Mouse (Mus musculus) limb, embryonic 13.5 days (tissue): ENCODE measurements around the gene Reln. TPM values are rescaled to one million over a fixed set of nuclear protein-coding genes. Genes with fewer than 3 reads are reported as not detected.

Source experiments
- ATAC-seq: fragments of 200-750 bp; cut with Nextera tagmentation; 2 replicates; pipeline ENCODE4 v1.8.0; 2017; ENCODE audit warnings: low read depth, moderate number of reproducible peaks, moderate TSS enrichment; ENCODE audit not compliant: low FRiP score
- H3K27ac ChIP-seq: fragments of 300-500 bp; sonication (generic); 2 replicates; pipeline ENCODE4 v1.5.1; 2015; ENCODE audit warnings: inconsistent platforms, mild to moderate bottlenecking, moderate library complexity
- H3K27me3 ChIP-seq: fragments of 300-500 bp; sonication (generic); 2 replicates; pipeline ENCODE4 v1.6.1; 2015; ENCODE audit warnings: mild to moderate bottlenecking, inconsistent platforms
- H3K36me3 ChIP-seq: fragments of 300-500 bp; sonication (generic); 2 replicates; pipeline ENCODE4 v1.6.1; 2015; ENCODE audit warnings: inconsistent platforms, mild to moderate bottlenecking, moderate library complexity
- H3K4me1 ChIP-seq: fragments of 300-500 bp; sonication (generic); 2 replicates; pipeline ENCODE4 v1.6.1; 2015; ENCODE audit warnings: inconsistent platforms
- H3K4me2 ChIP-seq: fragments of 300-500 bp; sonication (generic); replicated peaks from 2 replicates; pipeline ENCODE4 v1.6.1; 2015; ENCODE audit warnings: inconsistent platforms, mild to moderate bottlenecking, moderate library complexity
- H3K4me3 ChIP-seq: fragments of 300-500 bp; sonication (generic); 2 replicates; pipeline ENCODE4 v1.5.1; 2015; ENCODE audit warnings: moderate library complexity, mild to moderate bottlenecking, inconsistent platforms
- H3K9ac ChIP-seq: fragments of 300-500 bp; sonication (generic); 2 replicates; pipeline ENCODE4 v1.6.1; 2015; ENCODE audit warnings: mild to moderate bottlenecking, inconsistent platforms
- H3K9me3 ChIP-seq: fragments of 300-500 bp; sonication (generic); 2 replicates; pipeline ENCODE4 v1.6.1; 2016; ENCODE audit warnings: inconsistent platforms
- WGBS: fragments of 180-500 bp; shearing (Covaris S2); methylation state at CpG from one replicate; pipeline ENCODE4 v1.1.7; 2015; 5-methylcytosine and 5-hydroxymethylcytosine counted together
- polyA plus RNA-seq: library from polyadenylated mRNA; unstranded; fragments of >200 nt; fragmentation: Nextera tagmentation; extraction: Ambion mirVana; gene quantifications from 2 replicates; pipeline ENCODE4 v1.2.1, GENCODE M21; 2015

The Reln gene
- polyA plus RNA-seq, 1 experiment from 2014 or later, result 2.3 TPM

GRCm38 (mm10) chr5:22303709-22304108, 40.8 kb downstream of the Reln start:
- no peak overlapping the region for H3K9ac ChIP-seq
- H3K4me1 ChIP-seq, result peaks cover 5% of the 10 kb centered on the region; the same call in 1 of the 2 replicates
- H3K27me3 ChIP-seq, result no peaks in the 10 kb centered on the region
- H3K9me3 ChIP-seq, result no peaks in the 10 kb centered on the region
- H3K36me3 ChIP-seq, result no peaks in the 10 kb centered on the region
- no peak overlapping the region for H3K27ac ChIP-seq
- H3K4me2 ChIP-seq, result no peak overlapping the region
- 68% methylated on average over 1 of the region's 1 CpGs for WGBS
- no peak overlapping the region for H3K4me3 ChIP-seq
- no peak for ATAC-seq

- WGBS, result 46% methylated on average over 5 of the region's 5 CpGs
- H3K9ac ChIP-seq, result no peak overlapping the region
- H3K27me3 ChIP-seq, result no peaks in the 10 kb centered on the region
- H3K36me3 ChIP-seq, result no peaks in the 10 kb centered on the region
- ATAC-seq, result no peak
- peaks cover 5% of the 10 kb centered on the region; the same call in 1 of the 2 replicates for H3K4me1 ChIP-seq
- H3K4me3 ChIP-seq, result no peak overlapping the region
- H3K27ac ChIP-seq, result no peak overlapping the region
- no peak overlapping the region for H3K4me2 ChIP-seq
- H3K9me3 ChIP-seq, result no peaks in the 10 kb centered on the region
Observed at GRCm38 (mm10) chr5:22302309-22302708, 42.2 kb downstream of the Reln start.

GRCm38 (mm10) chr5:22300788-22301187, 43.7 kb downstream of the Reln start:
- Histone ChIP-seq H3K4me1 (peaks cover 5% of the 10 kb centered on the region; the same call in 1 of the 2 replicates), H3K27ac (no peak overlapping the region), H3K9ac (no peak overlapping the region), H3K4me3 (no peak overlapping the region), H3K9me3 (no peaks in the 10 kb centered on the region), H3K27me3 (no peaks in the 10 kb centered on the region), H3K4me2 (no peak overlapping the region), H3K36me3 (no peaks in the 10 kb centered on the region)
- no peak for ATAC-seq
- WGBS, result 87% methylated on average over 5 of the region's 5 CpGs

- no peak for ATAC-seq
- Histone ChIP-seq H3K27ac (no peak overlapping the region), H3K9me3 (no peaks in the 10 kb centered on the region), H3K4me3 (no peak overlapping the region), H3K9ac (no peak overlapping the region), H3K4me2 (no peak overlapping the region), H3K36me3 (no peaks in the 10 kb centered on the region), H3K4me1 (peaks cover 5% of the 10 kb centered on the region; the same call in 1 of the 2 replicates), H3K27me3 (no peaks in the 10 kb centered on the region)
- 89% methylated on average over 6 of the region's 6 CpGs for WGBS
Observed at GRCm38 (mm10) chr5:22300046-22300445, 44.5 kb downstream of the Reln start.

GRCm38 (mm10) chr5:22295161-22295560, 49.3 kb downstream of the Reln start:
- Histone ChIP-seq H3K4me2 (no peak overlapping the region), H3K9me3 (no peaks in the 10 kb centered on the region), H3K27me3 (no peaks in the 10 kb centered on the region), H3K4me1 (no peaks in the 10 kb centered on the region), H3K9ac (no peak overlapping the region), H3K36me3 (no peaks in the 10 kb centered on the region), H3K4me3 (no peak overlapping the region), H3K27ac (no peak overlapping the region)
- 85% methylated on average over 6 of the region's 6 CpGs for WGBS
- no peak for ATAC-seq

- 75% methylated on average over 4 of the region's 4 CpGs for WGBS
- no peaks in the 10 kb centered on the region for H3K36me3 ChIP-seq
- H3K9ac ChIP-seq, result no peak overlapping the region
- H3K27me3 ChIP-seq, result no peaks in the 10 kb centered on the region
- H3K4me3 ChIP-seq, result no peak overlapping the region
- no peaks in the 10 kb centered on the region for H3K4me1 ChIP-seq
- H3K9me3 ChIP-seq, result no peaks in the 10 kb centered on the region
- H3K4me2 ChIP-seq, result no peak overlapping the region
- no peak for ATAC-seq
- H3K27ac ChIP-seq, result no peak overlapping the region
Observed at GRCm38 (mm10) chr5:22291409-22291808, 53.1 kb downstream of the Reln start.

GRCm38 (mm10) chr5:22285396-22285795, 59.1 kb downstream of the Reln start:
- ATAC-seq, result no peak
- 80% methylated on average over 4 of the region's 4 CpGs for WGBS
- H3K36me3 ChIP-seq, result no peaks in the 10 kb centered on the region
- H3K4me3 ChIP-seq, result no peak overlapping the region
- no peaks in the 10 kb centered on the region for H3K4me1 ChIP-seq
- no peaks in the 10 kb centered on the region for H3K27me3 ChIP-seq
- no peaks in the 10 kb centered on the region for H3K9me3 ChIP-seq
- no peak overlapping the region for H3K9ac ChIP-seq
- no peak overlapping the region for H3K27ac ChIP-seq
- H3K4me2 ChIP-seq, result no peak overlapping the region

GRCm38 (mm10) chr5:22282141-22282665, 62.3 kb downstream of the Reln start:
- Histone ChIP-seq H3K27me3 (no peaks in the 10 kb centered on the region), H3K27ac (no peak overlapping the region), H3K4me3 (no peak overlapping the region), H3K4me1 (no peaks in the 10 kb centered on the region), H3K36me3 (no peaks in the 10 kb centered on the region), H3K9ac (no peak overlapping the region), H3K4me2 (no peak overlapping the region), H3K9me3 (no peaks in the 10 kb centered on the region)
- 79% methylated on average over 7 of the region's 7 CpGs for WGBS
- ATAC-seq, result no peak

- Histone ChIP-seq H3K27ac (no peak overlapping the region), H3K4me3 (no peak overlapping the region), H3K9ac (no peak overlapping the region), H3K9me3 (no peaks in the 10 kb centered on the region), H3K4me2 (no peak overlapping the region), H3K27me3 (no peaks in the 10 kb centered on the region), H3K36me3 (no peaks in the 10 kb centered on the region), H3K4me1 (no peaks in the 10 kb centered on the region)
- 69% methylated on average over 2 of the region's 2 CpGs for WGBS
- ATAC-seq, result no peak
Observed at GRCm38 (mm10) chr5:22280534-22281164, 63.9 kb downstream of the Reln start.

GRCm38 (mm10) chr5:22279201-22279600, 65.3 kb downstream of the Reln start:
- H3K4me3 ChIP-seq, result no peak overlapping the region
- WGBS, result 84% methylated on average over 4 of the region's 4 CpGs
- H3K4me1 ChIP-seq, result no peaks in the 10 kb centered on the region
- no peaks in the 10 kb centered on the region for H3K36me3 ChIP-seq
- no peak overlapping the region for H3K27ac ChIP-seq
- no peak overlapping the region for H3K4me2 ChIP-seq
- no peak overlapping the region for H3K9ac ChIP-seq
- no peaks in the 10 kb centered on the region for H3K9me3 ChIP-seq
- no peaks in the 10 kb centered on the region for H3K27me3 ChIP-seq
- no peak for ATAC-seq

GRCm38 (mm10) chr5:22274134-22274533, 70.4 kb downstream of the Reln start:
- WGBS, result 90% methylated on average over 4 of the region's 4 CpGs
- H3K4me1 ChIP-seq, result no peaks in the 10 kb centered on the region
- H3K9ac ChIP-seq, result no peak overlapping the region
- no peaks in the 10 kb centered on the region for H3K36me3 ChIP-seq
- H3K27ac ChIP-seq, result no peak overlapping the region
- H3K4me3 ChIP-seq, result no peak overlapping the region
- ATAC-seq, result no peak
- H3K27me3 ChIP-seq, result no peaks in the 10 kb centered on the region
- no peaks in the 10 kb centered on the region for H3K9me3 ChIP-seq
- H3K4me2 ChIP-seq, result no peak overlapping the region

- no peak for ATAC-seq
Observed at GRCm38 (mm10) chr5:22266489-22267301, 77.8 kb downstream of the Reln start.

More at GRCm38 (mm10) chr5:22266489-22267301, 77.8 kb downstream of the Reln start:
- H3K4me2 ChIP-seq, result no peak overlapping the region
- no peak overlapping the region for H3K27ac ChIP-seq
- H3K9ac ChIP-seq, result no peak overlapping the region
- H3K36me3 ChIP-seq, result no peaks in the 10 kb centered on the region
- H3K4me1 ChIP-seq, result no peaks in the 10 kb centered on the region
- H3K27me3 ChIP-seq, result no peaks in the 10 kb centered on the region
- H3K4me3 ChIP-seq, result no peak overlapping the region
- WGBS, result 81% methylated on average over 6 of the region's 6 CpGs
- no peaks in the 10 kb centered on the region for H3K9me3 ChIP-seq
